Mouse (Mus musculus) thymus, postnatal 0 days (tissue): ENCODE measurements around the gene Tbc1d14. TPM values are rescaled to one million over a fixed set of nuclear protein-coding genes. Genes with fewer than 3 reads are reported as not detected.

Experiments used
- DNase-seq: peaks from one replicate; pipeline ENCODE4 v3.0.0-alpha.2; 2015; ENCODE audit warnings: low spot score
- polyA plus RNA-seq: library from polyadenylated mRNA; unstranded; fragments of >200 nt; fragmentation: Nextera tagmentation; extraction: Ambion mirVana; gene quantifications from 2 replicates; pipeline ENCODE4 v1.2.1, GENCODE M21; 2015

Gene Tbc1d14
- polyA plus RNA-seq, 1 experiment from 2014 or later, result 22.6 TPM

DNA sequence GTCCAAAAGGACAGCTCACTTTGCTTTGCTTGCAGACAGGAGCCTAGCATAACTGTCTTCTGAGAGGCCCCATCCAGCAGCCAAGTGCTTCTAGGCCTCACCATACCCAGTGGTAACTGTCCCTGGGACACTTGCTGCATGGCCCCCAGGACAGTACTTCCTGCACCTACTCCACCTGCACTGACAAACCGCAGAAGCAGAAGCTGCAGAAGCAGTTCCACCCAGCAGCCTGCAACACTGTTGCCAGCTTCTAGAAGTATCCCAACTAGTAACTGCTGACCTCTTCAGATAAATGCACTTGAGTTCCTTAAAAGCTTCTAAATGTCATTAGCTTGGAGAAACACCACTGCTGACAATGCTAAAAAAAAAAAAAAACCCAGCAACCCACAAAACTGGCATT, 78.0 kb downstream of the Tbc1d14 start:
- peak; percentile 23 for DNase-seq

DNA sequence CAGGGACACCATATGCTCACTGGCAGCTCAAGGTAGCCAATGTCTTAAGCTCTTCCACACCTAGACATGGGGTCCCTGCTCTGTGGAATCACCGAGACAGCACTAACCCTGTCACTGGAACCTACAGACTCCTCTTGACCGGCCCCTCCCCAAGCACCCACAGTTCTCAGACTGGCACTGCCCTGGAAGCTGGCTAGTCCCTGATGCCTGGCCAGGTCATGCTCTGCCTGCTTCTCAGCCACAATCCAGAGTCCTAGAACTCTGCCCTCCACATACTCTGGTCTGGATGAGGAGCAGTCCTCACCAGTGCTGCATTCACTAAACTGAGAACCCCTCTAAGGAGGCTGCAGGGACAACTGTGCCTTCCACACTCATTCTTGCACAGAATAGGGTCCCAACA, 82.1 kb downstream of the Tbc1d14 start:
- no peak for DNase-seq

DNA sequence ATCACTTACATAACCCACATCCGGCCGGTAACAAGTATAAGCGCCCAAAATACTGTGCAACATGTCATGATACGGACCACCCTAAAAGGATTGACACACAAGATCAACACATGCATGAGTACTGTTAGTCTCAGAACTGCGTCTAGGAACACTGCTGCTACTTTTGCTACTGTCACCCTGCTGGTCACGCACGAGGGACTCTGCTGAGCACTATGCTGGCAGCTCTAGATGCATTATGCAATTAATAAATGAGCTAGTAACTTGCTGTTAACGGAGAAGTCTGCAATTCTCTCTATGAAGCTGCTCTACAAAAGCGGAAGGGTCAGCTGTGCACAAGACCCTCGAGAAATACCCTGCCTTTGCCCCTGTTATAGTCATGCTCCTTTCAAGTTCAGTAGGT, 84.7 kb downstream of the Tbc1d14 start:
- DNase-seq, result no peak

DNA sequence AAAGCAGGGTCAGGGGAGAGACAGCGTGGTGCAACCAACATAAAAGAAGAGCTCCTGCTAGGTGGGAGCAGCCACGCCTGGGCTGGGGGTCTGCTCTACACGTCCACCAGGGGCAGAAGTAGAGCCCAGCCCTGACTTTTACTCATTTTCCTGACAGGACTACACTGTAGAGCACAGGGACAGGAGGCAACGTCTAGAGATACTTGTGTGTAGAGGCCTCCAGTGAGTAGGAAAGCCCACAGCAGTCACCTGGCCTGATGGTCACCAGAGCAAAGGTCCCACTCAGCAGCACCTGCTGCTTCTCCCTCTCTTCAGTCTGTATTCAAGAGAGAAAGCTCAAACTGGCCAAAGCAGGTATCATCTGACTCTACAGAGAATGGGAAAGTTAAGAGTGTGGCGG, 87.4 kb downstream of the Tbc1d14 start:
- no peak for DNase-seq

DNA sequence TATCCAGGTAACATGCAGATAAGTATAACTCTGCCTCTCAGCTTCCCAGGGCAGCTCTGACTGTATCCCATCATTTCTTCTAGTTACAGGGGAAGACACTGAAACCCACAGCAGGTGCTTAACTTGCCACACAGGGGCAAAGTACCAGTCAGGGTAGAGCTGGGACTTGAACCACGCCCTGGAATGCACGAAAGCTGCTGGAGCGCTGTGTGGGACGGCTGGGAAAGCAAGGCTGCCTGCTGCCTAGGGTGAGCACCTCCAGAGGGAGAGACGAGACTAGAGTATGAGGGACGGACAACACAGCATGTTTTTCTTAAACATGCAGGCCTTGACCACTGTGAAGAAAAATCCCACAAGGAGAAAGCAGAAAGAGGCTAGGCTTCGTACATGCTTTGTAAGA, 87.8 kb downstream of the Tbc1d14 start:
- DNase-seq, result no peak

DNA sequence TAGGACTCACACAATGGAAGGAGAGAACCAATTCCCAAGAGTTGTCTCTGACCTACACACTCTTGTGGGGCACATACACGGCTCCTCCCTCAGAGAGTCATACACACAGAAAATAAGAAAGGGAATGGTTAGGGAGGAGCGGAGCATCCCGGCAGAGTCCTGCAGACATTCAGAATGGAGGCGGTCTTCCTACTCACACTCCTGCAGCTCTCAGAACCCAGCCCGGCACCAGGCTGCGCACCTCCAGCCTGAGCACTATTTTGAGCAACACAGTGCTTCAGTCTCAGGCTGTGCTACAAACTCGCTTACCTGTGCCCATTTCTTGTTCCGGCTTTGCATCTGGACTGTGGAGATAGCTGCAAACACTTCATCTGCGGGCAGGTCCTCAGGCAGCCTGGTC, 98.4 kb downstream of the Tbc1d14 start:
- no peak for DNase-seq

DNA sequence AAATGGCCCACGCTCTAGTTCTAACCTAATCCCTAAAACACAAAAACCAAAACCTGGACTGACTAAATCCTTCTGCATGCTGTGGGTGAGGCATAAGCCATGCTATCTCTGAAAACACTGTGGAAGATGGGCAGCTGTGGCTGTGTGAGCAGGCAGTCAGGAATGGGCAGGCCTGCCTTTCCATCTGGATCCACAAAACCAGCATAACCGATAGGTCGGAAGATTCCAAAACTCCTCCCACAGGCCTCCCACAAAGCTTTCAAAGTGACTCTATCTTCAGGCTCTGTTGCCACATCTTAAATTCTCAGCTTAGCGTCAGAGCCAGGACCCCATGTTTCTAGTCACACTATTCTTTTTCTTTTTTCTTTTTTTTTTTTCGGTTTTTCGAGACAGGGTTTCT, 99.2 kb downstream of the Tbc1d14 start:
- DNase-seq, result no peak

DNA sequence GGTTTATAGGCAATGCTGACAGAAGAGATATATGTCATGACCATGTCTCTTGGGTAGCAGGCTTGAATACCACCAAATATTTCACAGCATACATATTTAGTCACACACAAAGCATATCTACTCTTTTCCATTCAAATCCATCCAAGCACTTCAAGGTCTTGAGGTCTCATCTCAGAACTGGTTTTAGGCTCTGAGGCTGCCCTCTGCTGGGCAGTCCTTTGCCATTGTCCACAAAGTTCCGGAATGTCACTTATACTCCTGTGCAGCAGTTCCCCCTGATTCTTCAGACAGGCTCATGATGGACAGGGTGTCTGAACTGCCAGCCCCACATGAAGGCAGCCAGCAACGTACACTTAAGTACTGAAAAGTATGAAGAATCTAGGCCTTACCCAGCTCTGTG, 103.9 kb downstream of the Tbc1d14 start:
- no peak for DNase-seq

DNA sequence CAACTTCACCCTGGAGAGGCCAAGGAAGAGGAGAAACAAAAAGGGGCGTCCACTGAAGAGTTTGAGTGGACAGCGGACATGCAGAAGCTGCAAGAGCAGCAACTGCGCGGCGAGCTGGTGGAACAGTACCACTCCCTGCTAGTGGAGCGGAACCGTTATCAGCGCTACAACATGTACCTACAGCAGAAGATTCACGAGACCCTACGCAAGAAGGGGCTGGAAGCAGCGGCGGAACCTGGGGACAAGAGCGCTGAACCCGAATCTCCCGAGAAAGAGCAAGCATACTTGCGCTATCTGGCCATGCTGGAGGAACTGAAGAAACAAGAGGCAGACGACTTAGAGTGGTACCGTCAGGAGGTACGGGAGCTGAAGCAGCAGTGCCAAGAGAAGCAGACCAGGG, 107.8 kb downstream of the Tbc1d14 start:
- no peak for DNase-seq

DNA sequence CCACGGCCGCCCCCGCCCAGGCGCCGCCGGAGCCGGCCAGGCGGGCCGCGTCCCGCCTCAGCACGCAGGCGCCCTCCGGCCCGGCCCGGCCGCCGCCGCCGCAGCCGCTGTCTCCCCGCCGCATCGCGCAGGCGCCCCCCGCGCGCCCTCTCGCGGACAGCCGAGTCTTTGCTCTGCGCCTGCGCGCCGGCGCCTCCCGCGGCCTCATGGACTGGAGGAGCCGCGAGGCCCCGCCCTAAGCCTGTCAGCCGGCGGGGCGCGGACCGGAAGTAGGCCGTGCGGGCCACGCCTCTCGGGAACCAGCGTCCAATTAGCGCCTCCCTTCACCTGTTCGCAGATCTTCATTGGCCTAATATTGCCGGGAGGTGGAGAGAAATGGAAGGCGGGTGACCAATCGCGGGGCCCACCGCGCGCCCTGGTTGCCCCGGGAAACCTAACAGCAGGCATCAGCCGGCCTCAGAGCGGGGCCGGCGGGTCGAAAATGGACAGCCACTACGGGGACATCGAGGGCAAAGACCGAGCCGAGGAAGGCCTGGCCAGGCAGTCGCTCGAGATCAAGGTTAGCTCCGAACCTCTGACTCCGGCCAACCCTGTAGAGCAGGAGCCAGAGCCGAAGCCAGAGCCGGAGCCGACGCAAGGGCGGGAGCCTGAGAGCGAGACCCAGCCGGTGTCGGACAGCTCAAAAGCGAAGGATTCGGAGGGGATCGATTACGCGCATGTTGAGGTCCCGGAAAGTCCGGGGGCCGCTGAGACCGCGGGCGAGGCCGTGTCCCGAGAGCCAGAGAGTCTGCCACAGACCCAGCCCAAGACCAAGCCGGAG, 108.7 kb downstream of the Tbc1d14 start, which contains the start of the genes Tada2b and Ccdc96:
Tada2b (minus strand) TSS at position 115 of the 820 bp plus-strand sequence.
Ccdc96 (plus strand) TSS at position 418 of the 820 bp plus-strand sequence.
- peak; percentile 99 for DNase-seq

DNA sequence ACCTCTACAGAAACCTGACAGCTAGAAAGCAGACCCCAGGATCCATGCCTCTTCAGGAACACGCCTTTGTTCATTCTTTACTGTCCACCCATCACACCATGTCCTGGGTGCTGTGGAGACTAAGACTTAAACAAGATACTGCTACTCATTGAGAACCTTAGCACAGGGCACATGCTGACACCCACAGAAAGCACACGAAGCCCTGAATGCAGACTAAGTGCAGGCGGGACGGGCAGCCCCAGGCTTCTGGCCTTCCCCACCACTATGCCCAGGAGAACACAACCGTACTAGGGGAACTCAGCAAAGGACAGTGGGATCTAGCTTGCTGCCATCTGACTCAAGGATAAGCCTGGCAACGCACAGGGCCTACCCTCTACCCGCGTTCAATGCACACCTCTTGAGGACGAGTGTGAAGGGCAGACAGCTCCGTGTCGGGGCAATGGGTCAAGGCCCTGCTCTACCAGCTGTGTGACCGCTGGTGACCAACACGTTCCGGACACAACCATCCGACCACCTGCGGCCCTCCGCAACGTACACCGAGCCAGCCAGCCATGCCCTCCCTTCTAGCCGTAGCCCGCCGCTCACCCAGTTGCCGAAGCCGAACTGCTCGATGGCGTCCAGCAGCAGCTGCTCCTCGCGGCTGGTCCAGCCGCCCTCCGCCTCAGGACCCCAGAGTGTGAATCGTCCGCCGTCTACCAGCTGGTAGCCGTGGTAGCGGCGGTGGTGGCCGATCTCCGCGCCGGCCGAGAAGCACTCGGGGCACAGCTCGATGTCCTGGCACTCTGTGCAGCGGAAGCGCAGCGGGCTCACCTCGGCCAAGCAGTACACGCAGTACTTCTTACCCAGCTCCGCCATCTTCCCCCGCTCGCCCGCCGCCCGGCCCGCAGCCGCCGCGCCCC, 109.6 kb downstream of the Tbc1d14 start:
- DNase-seq, result peak; percentile 59

DNA sequence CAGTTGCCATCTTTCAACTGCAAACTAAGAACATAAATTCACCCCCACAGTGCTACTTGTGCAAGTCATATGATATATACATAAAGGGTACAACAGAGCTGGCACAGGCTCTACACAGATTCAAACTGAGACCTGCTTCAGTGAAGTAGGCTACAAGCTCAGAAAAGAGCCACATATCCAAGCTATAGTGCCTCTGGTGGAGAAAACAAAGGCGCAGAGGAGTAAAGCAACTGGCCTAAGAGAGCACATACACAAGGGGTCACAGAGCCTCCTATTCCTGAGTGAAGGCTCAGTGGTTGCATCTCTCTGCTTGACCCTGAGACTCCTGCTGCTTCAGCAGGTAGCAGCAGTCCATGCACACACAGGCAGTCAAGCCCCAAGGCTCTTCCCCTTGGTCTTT, 112.0 kb downstream of the Tbc1d14 start:
- DNase-seq, result peak; percentile 32

DNA sequence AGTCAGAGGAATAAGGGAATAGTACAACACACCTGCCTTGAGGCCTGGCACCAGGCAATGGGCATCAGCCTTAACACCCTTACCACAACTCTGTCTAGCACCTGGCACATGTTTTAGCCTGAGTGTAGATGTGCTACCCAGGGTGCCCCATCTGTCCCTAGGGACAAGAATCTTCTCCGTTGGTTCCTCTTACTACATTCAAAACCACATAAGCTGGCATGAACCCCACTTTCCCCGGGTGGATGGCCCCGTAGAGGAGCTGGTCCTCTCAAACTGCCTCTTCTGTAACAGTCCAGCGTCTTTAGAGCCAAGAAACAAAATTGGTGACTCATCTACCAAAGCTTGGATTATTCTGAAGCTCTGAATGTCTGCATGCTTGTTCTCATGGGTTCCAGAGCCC, 112.7 kb downstream of the Tbc1d14 start:
- DNase-seq, result no peak

DNA sequence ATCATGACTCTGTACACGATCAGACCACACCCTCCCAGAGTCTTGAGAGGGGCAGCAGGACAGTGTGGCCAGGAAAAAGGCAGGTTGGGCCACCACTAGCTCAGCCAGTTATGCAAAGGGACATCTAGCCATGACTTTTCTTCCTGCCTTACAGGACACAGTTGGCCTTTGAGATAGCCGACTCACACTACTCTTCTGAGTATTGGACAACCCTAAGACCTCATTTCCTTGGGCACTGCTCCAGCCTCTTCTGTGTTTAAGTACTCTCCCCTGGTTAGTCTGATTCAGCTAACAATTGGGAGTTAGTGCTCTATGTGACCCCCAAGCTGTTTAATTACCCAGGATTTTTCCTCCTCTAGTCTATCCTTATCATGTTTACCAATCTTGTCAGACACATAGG, 113.3 kb downstream of the Tbc1d14 start:
- no peak for DNase-seq

DNA sequence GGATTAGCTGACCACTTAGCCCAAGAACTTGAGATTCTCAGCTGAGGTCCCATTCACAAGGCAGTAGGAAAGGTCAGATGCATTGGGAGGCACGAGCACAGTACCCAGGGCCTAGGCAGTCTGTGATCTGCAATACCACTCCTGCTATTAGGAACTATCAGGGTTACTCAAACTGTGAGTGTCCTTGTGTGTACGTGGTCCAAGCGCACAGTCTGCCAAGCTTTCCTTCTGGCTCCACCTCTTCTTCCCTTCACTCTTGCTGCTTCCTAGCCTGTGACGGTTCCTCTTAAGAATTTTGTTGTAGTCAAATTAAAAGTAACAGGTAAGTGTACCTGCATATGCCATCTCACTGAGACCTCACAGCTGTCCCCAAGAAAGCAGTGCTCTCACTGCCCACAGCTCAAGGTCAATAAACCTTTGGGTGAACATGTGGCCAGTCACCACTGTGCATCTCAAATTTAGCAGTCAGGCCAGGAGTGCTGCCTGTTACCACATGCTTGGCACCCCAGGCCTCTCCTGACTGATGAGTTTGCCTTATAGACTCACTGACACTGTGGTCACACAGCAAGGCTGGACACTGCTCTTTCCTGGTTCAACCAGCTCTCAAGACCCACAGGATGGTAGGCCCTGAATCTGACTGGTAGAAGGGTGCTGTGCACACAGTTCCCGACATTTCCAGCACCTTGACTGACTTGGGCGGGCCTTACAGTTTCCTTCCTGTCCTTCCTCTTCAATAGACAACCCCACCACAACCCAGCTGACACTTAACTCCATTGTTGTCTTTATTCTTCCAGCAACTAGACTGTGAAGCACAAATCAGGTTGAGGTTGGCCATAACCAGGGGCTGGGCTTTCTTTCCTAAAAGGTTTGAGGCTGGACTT, 114.3 kb downstream of the Tbc1d14 start:
- DNase-seq, result peak; percentile 29

DNA sequence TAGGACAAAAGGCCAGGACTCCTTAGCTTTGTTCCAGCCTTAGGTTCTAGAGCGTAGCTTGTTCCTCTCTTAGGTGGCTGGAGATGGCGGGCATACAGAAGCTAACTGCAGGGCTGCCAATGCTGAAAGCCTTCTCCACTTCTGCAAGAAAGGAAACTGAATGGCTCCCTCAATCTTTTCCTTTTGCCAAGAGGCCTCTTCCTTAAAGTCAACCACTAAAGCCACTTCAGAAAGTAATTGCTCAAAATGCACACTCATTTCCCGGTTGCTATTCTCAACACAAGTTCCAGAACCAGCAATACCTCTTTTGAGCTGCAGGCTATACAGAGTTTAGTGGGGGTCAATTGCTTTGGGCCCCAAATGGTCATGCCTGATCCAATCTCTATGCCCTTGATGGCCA, 115.6 kb downstream of the Tbc1d14 start:
- no peak for DNase-seq

DNA sequence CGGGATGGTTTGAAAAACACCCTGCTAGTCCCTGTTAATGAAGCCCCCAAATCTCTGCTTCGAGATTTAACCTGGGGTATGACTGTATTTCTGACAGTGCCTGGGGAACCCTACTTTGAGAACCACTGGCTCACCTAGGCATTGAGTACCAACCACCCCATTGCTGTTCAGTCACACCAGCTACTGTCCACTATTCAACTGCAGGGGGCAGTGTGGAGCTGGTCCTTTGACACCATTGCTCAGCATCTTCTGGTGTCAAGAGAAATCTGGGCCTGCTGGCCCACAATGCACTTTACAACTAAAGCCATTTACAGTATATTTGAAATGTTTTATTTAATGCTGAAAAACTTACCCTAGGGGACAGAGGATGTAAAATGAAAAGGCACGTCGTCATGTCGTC, 118.8 kb downstream of the Tbc1d14 start:
- DNase-seq, result peak; percentile 79

DNA sequence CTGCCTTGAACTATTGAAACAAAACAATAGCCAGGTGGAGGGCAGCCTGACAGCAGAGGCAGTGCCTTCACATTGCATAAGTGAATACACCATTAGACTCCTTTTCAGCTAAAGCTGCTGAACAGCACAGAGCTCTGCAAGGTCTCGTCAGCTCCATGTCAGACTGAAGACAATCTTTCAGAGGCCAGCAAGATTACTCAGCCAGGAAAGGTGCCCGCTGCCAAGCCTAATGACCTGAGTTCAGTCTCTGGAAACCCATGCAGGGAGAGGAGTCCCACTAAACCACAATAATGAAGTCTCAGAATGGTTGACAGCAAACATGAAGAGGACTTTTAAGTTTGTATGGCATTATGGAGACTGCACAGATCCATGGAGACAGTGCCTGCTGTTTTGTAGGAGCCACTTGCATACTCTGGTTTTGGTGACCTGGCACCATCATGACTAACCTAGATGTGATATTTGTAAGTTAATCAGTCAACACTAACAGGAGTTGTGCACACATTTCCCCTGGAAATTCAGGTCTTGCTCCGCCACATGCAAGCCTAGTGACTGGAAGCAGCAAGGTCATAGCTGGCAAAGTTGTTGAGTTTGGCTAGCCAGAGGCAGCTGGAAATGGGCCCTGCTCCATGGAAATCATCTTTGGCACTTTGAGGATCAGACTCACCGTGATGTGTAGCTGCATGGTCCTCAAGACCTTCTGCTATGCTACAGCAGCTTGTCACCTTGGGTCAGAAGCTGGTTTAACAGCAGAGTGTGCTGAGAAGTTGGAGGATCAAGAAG, 120.0 kb downstream of the Tbc1d14 start:
- DNase-seq, result no peak

DNA sequence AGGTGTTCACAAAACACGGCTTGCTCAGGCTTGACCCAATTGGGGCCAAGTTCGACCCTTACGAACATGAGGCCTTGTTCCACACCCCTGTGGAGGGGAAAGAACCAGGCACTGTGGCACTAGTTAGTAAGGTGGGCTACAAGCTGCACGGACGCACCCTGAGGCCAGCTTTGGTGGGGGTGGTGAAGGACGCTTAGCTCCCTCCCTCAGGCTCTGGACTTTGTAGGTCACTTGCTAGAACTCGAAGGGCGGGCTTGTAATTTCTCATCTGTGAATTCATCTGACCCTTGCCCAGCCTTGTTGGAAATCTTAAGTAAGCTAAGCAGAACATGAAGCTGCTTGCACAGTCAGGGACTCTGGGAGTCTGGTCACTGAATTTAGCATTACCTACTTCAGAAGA, 121.9 kb downstream of the Tbc1d14 start:
- DNase-seq, result no peak

DNA sequence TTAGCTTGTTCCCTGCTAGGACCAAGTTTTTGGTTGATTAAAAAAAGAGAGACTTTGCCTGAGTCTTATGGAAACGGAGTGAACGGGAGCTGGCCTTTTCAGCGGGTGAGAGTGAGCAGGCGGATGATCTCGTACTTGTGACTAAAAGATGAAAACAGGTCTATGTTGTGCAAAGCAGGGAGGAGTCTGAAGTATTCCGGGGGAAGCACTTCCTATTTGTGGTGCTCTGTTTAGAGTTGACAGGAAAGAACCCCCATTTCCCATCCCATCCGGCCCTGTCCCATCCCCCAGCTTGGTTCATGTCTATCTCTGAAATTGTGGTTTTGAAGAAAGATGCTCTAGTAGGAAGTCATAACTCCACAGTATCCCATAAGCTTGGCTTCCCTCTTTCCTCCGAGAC, 127.2 kb downstream of the Tbc1d14 start:
- DNase-seq, result no peak
